Mouse (Mus musculus) embryo, embryonic 10.5 days (tissue): ENCODE data around the gene Rcor1.

ENCODE experiments used
- DNase-seq: peaks from one replicate; pipeline ENCODE4 v3.0.0-alpha.2; 2015; ENCODE audit warnings: low spot score

Rcor1 gene

DNA sequence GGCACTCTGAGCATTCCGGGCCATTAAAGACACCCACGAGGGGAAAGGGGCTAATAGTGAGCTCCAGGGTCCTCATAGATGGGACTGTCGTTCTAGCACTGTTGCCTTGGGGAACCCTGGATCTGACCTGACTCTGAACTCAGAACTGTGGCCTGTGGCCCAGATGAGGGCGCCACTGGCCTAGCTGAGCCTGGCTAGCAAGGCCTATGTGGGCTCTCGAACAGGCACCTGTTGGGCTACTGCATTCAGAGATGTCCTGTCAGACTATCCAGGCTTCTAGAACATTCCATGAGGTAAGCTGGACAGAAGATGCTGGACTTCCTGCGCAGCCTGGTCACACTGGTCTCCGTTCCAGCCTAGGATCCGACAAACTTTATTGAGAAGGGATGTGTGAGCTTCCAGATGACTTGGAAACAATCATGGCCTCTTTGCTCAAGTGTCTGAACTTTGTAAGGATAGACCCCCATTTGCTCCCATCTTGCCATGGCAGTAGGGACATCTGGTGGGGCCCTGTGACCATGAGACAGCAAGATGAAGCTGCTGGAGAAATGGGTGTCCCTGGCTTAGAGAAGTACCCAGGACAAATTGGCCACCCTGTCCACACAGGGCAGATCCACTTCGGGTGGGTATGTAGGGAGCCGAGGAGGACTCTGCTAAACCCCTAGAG is 126.1 kb downstream of the Rcor1 start:
- peak; percentile 70 for DNase-seq
